Mouse (Mus musculus) kidney, adult 8-10 months (tissue): Measurements from ENCODE around the gene Zbtb12.
"Not testable (repeated sequence)": the region's sequence is repeated elsewhere in the genome, so short reads cannot be mapped to it uniquely, and the experiment has no call there.

Source experiments
- DNase-seq, 2 experiments: peaks; one replicate each; pipeline ENCODE4 v3.0.0; 2022

The Zbtb12 gene

GRCm38 (mm10) chr17:34879336-34879879 is at the start of gene Zbtb12:
Zbtb12 (plus strand) TSS chr17:34879483.
- DNase-seq = no peak

- DNase-seq = not testable (repeated sequence)
These were observed 48.5 kb upstream of the Zbtb12 start for GRCm38 (mm10) chr17:34830776-34831175.

GRCm38 (mm10) chr17:34836155-34836855 is 43.0 kb upstream of the Zbtb12 start:
- DNase-seq = no peak

GRCm38 (mm10) chr17:34836856-34837221 is 42.4 kb upstream of the Zbtb12 start, which contains the start of the genes Stk19 and Dxo:
Stk19 (minus strand) TSS chr17:34836945.
Dxo (plus strand) TSS chr17:34837019.
- DNase-seq = peak; percentile 95

- peak in 1 of 2 experiments; percentile 45 for DNase-seq
These were observed 41.6 kb upstream of the Zbtb12 start for GRCm38 (mm10) chr17:34837464-34838324.

GRCm38 (mm10) chr17:34838785-34839184 is 40.5 kb upstream of the Zbtb12 start:
- DNase-seq = no peak

- no peak for DNase-seq
These were observed 38.5 kb upstream of the Zbtb12 start for GRCm38 (mm10) chr17:34840736-34841307.

GRCm38 (mm10) chr17:34844884-34845283 is 34.4 kb upstream of the Zbtb12 start:
- no peak for DNase-seq

- no peak for DNase-seq
These were observed 32.1 kb upstream of the Zbtb12 start for GRCm38 (mm10) chr17:34847192-34847591.

GRCm38 (mm10) chr17:34847615-34848014 is 31.7 kb upstream of the Zbtb12 start:
- DNase-seq = no peak

- DNase-seq = peak; percentile 96 to 97
These were observed 29.4 kb upstream of the Zbtb12 start, which contains the start of the genes Skiv2l and Nelfe for GRCm38 (mm10) chr17:34849722-34850516. Skiv2l (minus strand) TSS chr17:34850210. Nelfe (plus strand) TSS chr17:34850391.

GRCm38 (mm10) chr17:34850517-34851125 is 28.7 kb upstream of the Zbtb12 start:
- DNase-seq = no peak

GRCm38 (mm10) chr17:34853511-34853910 is 25.8 kb upstream of the Zbtb12 start:
- DNase-seq = no peak

- no peak for DNase-seq
These were observed 24.5 kb upstream of the Zbtb12 start for GRCm38 (mm10) chr17:34854761-34855160.

GRCm38 (mm10) chr17:34855825-34856224 is 23.5 kb upstream of the Zbtb12 start:
- DNase-seq = peak in 1 of 2 experiments; percentile 66

GRCm38 (mm10) chr17:34858670-34859069 is 20.6 kb upstream of the Zbtb12 start:
- DNase-seq = no peak

- peak in 1 of 2 experiments; percentile 28 for DNase-seq
These were observed 18.8 kb upstream of the Zbtb12 start for GRCm38 (mm10) chr17:34860514-34860913.

- DNase-seq = peak; percentile 78
These were observed 17.4 kb upstream of the Zbtb12 start for GRCm38 (mm10) chr17:34861704-34862415.

- DNase-seq = peak; percentile 84
These were observed 16.7 kb upstream of the Zbtb12 start, which contains the start of gene Cfb for GRCm38 (mm10) chr17:34862416-34863081. Cfb (minus strand) TSS chr17:34862518.

GRCm38 (mm10) chr17:34865981-34866380 is 13.3 kb upstream of the Zbtb12 start:
- no peak for DNase-seq
